Mouse (Mus musculus): Measurements from ENCODE around the gene Magi1.

DNA sequence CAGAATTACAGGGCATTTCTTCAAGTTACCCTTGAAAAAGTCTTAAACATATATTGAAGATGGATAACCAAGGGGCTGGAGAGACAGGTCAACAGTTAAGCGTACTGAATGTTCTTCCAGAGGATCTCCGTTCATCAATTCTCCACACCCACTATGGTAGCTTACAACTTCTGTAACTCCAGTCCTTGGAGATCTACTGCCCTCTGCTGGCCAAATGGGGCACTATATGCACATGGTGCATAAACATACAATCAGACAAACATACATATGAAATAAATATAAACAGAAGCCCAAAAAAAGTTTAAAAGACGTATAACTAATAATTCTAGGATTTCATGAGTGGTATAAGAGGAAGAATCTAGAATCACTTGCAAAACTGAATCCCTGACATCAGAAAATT is 244.8 kb downstream of the Magi1 start:
- peak in 1 of 2 experiments; percentile 24; a peak in 1 of 4 replicates for TF ChIP-seq CTCF (conservative IDR thresholded peaks at IDR 0.05 in 1 of 2, IDR thresholded peaks at IDR 0.05 in 1 of 2; ENCODE audit: low read depth in 2 of 2, low read length in 2 of 2)
- no peak for TF ChIP-seq MEF2A (IDR thresholded peaks at IDR 0.05; ENCODE audit: borderline replicate concordance, low read depth, low read length)
- TF ChIP-seq NRF1 (IDR thresholded peaks at IDR 0.05; ENCODE audit: low read depth, low read length), result no peak
- no peak for TF ChIP-seq POLR2A (IDR thresholded peaks at IDR 0.05; ENCODE audit: low read depth, low read length)
- TF ChIP-seq EP300 (IDR thresholded peaks at IDR 0.05; ENCODE audit: low read length), result no peak

All from CH12.LX (cell line).